Mouse (Mus musculus): Measurements from ENCODE around the gene Fgfr2.
"Not testable (repeated sequence)": the region's sequence is repeated elsewhere in the genome, so short reads cannot be mapped to it uniquely, and the experiment has no call there.

Fgfr2 gene

DNA sequence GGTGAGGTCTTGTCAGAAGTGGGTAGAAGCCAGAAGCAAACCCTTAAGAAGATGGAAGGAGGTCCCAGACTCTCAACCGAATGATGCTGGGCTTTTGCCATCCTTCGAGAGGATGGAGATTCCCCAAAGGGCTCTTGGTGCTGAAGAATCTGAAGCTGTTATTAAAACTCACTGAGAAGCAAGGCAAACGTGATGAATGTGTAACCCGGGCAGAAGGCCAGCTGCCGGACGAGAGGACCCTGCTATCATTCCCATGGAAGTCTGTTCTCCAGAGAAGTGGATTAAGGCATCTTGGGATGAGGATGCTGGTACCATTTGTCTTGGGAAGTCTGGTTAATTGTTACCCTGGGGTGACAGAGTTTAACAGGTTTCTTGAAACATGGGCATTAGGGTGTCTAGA is 2960.4 kb downstream of the Fgfr2 start:
- DNase-seq: peak in 1 of 2 experiments; percentile 9

DNA sequence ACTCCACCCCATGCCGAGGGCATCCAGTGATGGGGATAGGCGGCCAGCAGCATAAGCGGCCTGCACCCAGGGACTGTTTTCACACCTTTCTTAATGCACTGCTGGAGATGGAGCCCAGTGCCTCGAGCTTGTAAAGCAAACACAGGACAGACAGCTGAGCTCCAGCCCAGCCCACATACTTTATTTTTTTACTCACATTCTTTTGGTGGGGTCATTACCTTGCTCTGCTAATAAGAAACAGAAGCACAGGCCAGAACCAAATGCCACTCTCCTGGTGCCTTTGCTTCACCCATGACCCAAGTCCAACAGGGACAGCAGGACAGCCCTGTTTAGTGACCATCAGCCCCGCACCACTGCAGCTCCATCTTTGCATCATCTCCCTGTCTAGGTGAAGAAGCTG is 2961.6 kb downstream of the Fgfr2 start:
- no peak for DNase-seq

DNA sequence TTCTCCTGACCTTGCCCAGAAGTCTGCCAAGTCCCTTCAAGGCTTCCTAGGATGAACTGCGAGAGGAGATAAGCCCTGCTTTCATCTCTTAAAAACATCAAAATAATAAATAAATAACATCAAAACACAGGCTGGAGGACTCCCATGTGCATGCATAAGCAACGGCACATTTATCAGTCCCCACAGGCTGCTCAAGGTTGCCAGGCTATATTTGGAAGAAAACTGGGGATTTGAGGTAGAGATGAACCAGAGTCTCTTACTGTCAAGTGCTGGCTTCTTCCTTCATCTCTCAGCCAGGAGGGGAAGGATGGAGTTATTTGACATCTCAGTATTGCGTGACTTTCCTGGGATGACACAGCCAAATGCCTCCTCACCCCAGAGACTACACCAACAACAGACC is 2964.3 kb downstream of the Fgfr2 start:
- no peak for DNase-seq

DNA sequence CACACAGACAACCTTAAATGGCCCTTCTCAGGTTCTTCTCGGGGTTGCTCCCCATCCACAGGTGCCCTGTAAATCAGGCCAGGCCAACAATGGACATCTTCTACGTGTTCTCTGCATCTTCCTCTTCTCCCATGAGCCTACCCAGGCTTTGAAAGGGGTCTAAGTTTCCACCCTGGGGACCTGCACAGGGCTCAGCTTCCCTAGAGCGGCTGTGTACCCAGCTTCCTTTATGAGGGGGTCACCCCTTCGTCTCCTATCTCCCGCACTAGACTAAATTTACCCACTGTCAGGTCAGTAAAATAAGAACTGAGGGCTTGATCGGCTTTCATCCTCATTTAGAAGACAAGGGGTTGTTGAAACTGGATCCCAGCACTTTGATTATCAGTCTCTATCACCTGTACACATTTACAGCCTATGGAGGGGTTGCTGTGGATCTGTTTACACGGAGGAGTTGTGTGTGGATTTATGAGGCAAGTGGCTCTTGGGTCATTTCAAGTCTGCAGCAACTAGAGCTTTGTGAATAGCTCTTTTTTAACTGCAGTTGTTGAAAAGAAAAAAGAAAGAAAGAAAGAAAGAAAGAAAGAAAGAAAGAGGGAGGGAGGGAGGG is 2969.7 kb downstream of the Fgfr2 start:
- DNase-seq: no peak

DNA sequence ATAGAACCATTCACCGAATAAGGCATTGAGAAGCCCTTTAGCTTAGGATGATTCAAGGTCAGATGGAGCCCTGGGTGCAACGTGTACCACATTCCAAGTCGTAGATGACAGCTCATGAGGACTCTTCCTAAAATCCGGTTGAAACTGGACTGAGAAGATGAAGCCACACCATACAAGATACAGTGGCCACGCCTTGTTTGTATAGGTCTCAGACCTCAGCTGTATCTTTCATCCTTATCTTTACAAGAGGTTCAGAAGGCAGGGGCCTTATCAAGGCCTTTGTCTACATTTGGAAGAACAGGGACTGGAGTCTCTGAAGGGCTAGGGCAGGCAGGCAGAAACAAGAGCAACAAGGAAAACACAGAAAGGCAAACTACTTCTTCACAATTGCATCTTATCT is 2974.2 kb downstream of the Fgfr2 start:
- no peak for DNase-seq

DNA sequence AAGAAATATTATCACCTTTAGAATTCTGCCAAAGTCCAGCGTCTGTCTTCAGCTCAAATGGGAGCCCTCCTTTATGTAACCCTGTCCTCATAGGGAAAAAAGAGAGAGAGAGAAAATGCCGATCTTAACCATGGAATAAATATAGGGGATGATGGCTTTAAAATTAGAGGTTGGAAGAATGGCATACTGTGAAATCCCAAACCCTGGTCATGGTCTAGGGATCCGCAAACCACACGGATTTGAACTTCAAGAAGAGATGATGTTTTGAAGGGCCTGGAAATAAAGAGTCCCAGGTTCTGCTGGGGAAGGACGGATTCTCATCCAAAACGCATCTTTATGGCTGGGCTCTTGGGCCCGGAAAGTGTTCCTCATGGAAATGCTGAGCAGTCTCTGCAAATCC is 2975.9 kb downstream of the Fgfr2 start:
- DNase-seq: no peak

- no peak for DNase-seq
Observed at GRCm38 (mm10) chr7:130145211-130145610, 2977.9 kb downstream of the Fgfr2 start.

GRCm38 (mm10) chr7:130143371-130143770 is 2979.8 kb downstream of the Fgfr2 start:
- no peak for DNase-seq

GRCm38 (mm10) chr7:130141088-130141873 is 2981.9 kb downstream of the Fgfr2 start:
- no peak for DNase-seq

DNA sequence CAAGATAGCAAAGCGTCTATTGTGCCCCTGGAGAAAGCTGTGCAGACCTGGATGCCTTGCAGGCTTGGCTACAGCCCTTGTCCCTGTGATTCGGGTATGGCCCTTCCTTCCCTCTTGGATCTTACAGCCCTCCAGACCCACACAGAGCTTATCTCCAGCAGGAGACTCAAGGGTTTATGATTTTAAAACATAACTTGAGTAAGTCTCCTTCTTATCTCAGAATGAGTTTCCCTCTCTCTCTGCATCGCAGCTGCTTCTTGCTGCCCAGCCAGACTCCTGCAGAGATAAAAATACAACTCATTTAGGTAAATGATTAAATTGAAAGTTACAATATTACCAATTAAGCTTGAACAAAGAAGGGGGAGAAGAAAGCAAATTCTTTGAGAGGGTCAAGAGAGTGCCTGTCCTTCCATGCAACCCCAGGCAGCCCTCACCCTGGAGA is 2988.2 kb downstream of the Fgfr2 start:
- DNase-seq: no peak

DNA sequence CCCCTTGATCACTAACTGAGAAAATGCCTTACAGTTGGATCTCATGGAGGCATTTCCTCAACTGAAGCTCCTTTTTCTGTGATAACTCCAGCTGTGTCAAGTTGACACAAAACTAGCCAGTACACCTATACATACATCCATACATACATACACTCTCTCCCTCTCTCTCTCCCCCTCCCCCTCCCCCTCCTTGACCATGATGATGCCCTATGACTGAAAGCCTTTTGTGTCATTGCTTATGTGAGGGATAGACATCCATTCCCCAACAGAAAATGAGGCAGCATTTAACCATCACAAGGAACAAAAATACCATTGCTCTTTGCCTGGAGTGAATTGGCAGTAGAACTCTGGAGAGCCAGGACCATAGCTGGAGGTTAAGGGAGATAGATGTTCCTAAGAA is 2988.7 kb downstream of the Fgfr2 start:
- DNase-seq: not testable (repeated sequence)

DNA sequence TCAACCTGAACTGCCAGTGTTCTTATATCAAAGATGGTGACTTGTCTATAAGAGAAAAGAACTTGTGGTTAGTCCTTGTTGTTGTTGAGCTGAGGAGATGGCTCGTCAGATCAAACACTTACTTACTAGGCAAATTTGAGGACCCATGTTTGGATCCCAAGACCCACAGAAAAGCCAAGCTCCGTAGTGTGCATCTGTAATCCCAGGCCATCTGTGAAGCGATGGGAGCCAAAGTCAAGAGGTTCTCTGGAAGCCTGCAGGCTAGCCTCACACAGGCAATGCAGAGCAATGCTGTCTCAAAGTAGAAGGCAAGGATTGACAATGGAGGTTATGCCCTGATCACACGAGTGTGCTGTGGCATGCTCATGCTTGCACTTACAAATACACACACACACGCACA is 2992.9 kb downstream of the Fgfr2 start:
- peak; percentile 39 to 66 for DNase-seq

DNA sequence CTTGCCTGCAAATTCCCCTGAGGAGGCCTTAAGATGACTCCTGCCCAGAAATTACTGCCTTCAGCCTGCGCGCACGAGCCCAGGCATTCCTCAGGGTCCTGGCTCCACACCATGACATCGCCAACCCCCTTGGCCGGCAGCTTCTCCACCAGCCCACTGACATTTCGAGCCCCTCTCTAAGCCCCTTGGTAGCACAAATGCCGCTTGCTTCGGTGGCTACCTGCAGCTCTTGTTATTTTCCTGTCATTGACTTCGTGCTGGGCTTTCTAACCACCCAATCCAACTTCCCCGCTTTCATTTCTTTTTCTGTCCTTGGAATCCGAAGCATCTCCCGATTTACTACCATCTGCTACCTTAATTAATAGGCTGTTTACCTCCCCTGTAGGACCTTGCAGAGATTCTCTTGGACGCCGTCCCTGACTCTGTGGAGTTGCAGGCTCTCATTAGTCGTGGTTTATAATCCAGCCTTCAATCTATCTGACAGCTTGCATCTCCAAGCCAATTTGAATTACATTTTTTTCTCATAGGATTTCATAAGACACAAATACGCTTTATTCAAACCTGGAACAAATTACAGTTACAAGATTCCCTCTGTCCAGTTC is 2993.7 kb downstream of the Fgfr2 start:
- peak; percentile 79 to 81 for DNase-seq

DNA sequence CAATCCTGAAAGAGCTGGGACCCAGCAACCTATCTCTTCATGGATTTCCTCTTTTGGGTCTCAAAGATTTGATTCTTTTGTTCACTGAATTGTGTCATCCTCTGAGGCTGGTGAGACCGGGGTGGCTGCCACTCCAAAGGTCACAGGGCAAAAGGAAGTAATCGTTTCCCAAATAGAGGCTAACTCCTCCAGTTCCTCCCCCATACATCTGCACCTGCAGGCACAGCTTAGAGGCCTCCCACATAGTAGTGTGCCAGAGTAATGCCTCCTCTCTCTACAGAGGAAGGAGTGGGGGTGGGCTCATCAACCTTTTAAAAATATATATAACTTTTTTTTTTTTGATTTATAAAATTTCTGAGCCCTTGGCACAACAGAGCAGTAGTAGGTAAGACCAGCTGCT is 3001.6 kb downstream of the Fgfr2 start:
- no peak for DNase-seq

GRCm38 (mm10) chr7:130119466-130119865 is 3003.7 kb downstream of the Fgfr2 start:
- no peak for DNase-seq

DNA sequence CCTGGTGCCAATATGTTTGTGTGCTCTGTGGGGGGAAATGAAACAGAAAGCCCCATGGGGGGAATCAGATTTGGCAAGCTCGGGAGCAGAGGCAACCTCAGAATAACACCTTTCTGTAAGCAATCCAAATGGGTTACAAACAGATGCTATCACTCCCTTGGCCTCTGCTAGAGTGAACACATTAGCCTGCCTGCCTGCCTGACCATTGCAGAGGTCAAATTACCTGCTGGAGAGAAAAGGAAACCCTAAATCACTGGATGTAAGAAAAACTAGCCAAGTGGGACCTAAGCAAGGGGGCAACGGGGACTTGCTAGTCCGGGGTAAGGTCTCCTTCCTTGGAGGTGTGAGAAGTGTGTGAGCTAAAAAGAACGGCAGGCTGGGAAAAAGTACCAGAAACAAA is 3004.4 kb downstream of the Fgfr2 start:
- no peak for DNase-seq

- DNase-seq: no peak
Observed at GRCm38 (mm10) chr7:130117466-130118123, 3005.6 kb downstream of the Fgfr2 start.

DNA sequence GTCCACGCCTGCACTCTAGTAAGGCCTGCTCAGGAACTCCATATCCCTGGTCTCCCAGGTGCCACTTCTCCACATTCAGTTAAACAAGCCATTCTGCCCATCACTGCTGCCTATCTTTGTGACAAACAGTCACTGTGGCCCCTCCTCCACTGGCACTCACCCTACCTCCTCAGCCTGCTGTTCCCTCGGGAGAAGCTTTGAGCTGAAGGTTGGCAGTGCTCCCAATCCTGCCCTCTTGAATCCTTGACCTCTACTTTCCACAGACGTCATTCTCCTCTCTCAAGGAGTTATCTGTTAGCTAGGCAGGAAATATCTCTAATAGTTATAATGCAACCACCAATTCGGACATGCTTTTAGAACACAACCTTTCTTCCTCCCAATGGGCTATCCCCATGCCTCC is 3008.7 kb downstream of the Fgfr2 start:
- no peak for DNase-seq
